Mouse (Mus musculus) neutrophil, adult 65 days (primary cell): Measurements from ENCODE around the gene Them7. TPM values are rescaled to one million over a fixed set of nuclear protein-coding genes. Genes with fewer than 3 reads are reported as not detected.

Experiments used
- total RNA-seq: library from RNA; stranded (reverse); gene quantifications from 2 replicates; pipeline ENCODE4 v1.2.4, GENCODE M21; 2023

Gene Them7
- total RNA-seq, result not detected in 2 replicates

DNA sequence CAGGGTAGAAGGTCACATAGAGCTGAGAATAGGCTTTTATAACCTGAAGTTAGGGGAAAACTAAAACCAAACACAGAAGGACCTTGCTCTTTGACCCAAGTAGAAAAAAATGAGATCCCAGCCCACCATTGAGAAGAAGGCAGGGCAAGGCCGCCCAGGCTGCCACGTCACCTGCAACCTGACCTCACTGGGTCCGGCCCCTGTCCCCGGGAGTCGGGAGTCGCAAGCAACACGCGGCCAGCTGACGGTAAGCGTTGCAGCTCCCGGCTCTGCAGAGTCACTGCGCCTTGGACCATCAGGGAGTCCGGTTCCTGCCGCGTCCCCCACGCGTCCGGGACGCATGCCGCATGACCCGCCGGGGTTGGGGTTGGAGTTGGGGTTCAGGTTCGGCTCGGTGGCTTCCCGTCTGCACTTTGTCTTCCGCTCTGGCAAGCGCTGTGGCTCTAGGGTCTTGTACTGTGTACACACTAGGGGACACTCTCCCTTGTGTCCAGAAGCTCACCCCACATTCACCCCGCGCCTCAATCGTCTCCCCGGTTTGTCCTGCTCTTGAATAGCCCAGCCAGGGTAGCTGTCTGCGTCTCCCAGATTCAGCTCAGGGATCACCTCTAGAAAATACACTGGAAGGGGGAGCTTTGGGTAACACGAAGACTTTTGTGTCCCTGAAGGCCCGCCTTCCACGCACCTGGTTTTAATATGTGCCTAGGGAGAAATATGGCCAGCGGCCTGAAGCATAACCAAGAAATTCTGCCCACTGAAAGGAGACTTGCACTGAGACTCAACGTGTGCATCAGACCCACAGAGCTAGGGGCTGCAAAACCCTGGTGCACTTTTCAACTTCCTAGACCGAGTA is at the start of gene Them7:
TSS of gene Them7 (plus strand) at position 187 of the 853 bp plus-strand sequence.

DNA sequence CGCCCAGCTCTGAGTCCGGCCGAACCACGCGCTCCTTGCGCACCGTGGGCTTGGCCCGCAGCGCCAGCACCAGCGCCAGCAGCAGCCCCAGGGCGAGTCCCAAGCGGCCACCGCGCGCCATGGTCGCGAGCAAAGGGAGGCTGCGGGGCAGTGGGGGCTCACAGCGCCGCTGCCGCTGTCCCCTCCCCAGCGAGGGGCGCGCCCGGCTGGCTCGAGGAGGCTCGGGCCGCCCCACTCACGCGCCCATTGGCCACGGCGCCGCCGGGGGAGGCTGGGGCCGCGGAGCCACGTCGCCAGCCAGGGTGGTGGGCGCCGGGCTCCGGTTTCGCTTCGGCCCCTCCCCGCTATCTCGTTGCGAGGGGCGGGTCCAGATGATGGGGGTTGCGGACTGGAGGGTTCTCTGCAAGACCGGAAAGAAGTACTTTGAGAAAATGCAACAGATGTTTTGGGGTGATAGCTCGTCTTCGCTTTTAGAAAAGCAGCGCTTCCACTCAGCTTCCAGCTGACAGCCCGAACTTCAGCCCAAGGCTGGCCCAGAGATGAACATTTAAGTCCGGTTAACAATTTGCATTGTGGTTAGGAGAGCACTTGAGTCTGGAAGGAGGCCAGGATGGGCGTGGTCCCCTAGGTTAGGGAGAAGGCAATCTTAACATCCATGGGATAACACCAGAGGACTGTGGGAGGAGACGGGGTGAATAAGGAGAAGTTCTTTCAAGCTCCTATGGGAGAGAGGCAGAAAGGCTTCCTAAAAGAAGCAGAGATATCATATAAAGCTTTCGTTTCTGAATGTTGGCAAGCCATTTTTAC is 175.2 kb downstream of the Them7 start, which contains the start of gene Rcn1:
TSS of gene Rcn1 (minus strand) at position 235 of the 807 bp plus-strand sequence.

Other genes with a start within 250 kb of the Them7 start
- gene Eif3m, start 207.2 kb upstream of the Them7 start, total RNA-seq, result 49.2 and 58.1 TPM in 2 replicates
- gene Gm11060, start 132.3 kb upstream of the Them7 start, total RNA-seq, result not detected in 2 replicates
- gene Wt1, start 97.8 kb upstream of the Them7 start, total RNA-seq, result not detected in 2 replicates
- 7.8 and 8.8 TPM in 2 replicates for gene Rcn1, start 175.0 kb downstream of the Them7 start, total RNA-seq